Comparison of ENCODE assay signal across 14 mouse cellular contexts in genomic region chr17:66362287-66363016, GRCm38 (mm10).
DNase-seq lines count a peak whose midpoint lies in the region; ATAC-seq and TF ChIP-seq lines count a peak whose summit lies in the region.
"Had no signal": no experiment of that assay in that cellular context is flagged by ENCODE, and none has a peak within 500 bp of the region (broad histone marks: within the 10 kb centered on the region; RNA-seq: fewer than 3 reads in every experiment).

No protein-coding gene starts in this region.

- no peaks in the 10 kb centered on the region for H3K27me3 ChIP-seq in hindbrain, embryonic 14.5 days (ENCODE audit: control insufficient read depth, insufficient read depth, low read length)
- H3K27me3 ChIP-seq in hindbrain, embryonic 12.5 days, result no peaks in the 10 kb centered on the region
- H3K27me3 ChIP-seq in kidney, adult 2 months (replicated peaks; ENCODE audit: control insufficient read depth, insufficient read depth, low read length), result no peaks in the 10 kb centered on the region
- no peaks in the 10 kb centered on the region for H3K27me3 ChIP-seq in forebrain, embryonic 10.5 days (ENCODE audit: poor library complexity, severe bottlenecking)
- H3K27me3 ChIP-seq: embryonic facial prominence, embryonic 13.5 days; neural tube, embryonic 15.5 days had no signal

- ATAC-seq in hindbrain, embryonic 14.5 days (ENCODE audit: low FRiP score), result peak; percentile 34; the same call in 1 of the 2 replicates
- ATAC-seq in hindbrain, embryonic 12.5 days (ENCODE audit: low FRiP score), result no peak
- ATAC-seq: forebrain, embryonic 14.5 days had no signal

- H3K27ac ChIP-seq in hindbrain, embryonic 14.5 days, result peak overlapping the region; percentile 26; the same call in 1 of the 2 replicates
- no peak overlapping the region for H3K27ac ChIP-seq in hindbrain, embryonic 12.5 days
- peak overlapping the region; percentile 49 for H3K27ac ChIP-seq in kidney, adult 2 months (ENCODE audit: insufficient read depth, low read depth, low read length)
- H3K27ac ChIP-seq in forebrain, embryonic 10.5 days, result no peak overlapping the region
- H3K27ac ChIP-seq: embryonic facial prominence, embryonic 13.5 days; heart, embryonic 10.5 days; neural tube, embryonic 15.5 days had no signal

- no peak overlapping the region for H3K9ac ChIP-seq in hindbrain, embryonic 14.5 days
- no peak overlapping the region for H3K9ac ChIP-seq in hindbrain, embryonic 12.5 days
- H3K9ac ChIP-seq: embryonic facial prominence, embryonic 13.5 days; neural tube, embryonic 15.5 days had no signal

- H3K4me3 ChIP-seq in hindbrain, embryonic 14.5 days (replicated peaks; ENCODE audit: low read length), result no peak overlapping the region
- H3K4me3 ChIP-seq in hindbrain, embryonic 12.5 days, result no peak overlapping the region
- peak overlapping the region; percentile 51 for H3K4me3 ChIP-seq in kidney, adult 2 months (ENCODE audit: insufficient read depth, low read depth, low read length)
- H3K4me3 ChIP-seq in forebrain, embryonic 10.5 days, result no peak overlapping the region
- H3K4me3 ChIP-seq: embryonic facial prominence, embryonic 13.5 days; heart, embryonic 10.5 days; neural tube, embryonic 15.5 days had no signal

- no peak for TF ChIP-seq CTCF in kidney, adult 2 months (conservative IDR thresholded peaks at IDR 0.05; ENCODE audit: insufficient read depth, insufficient read length, low read depth, low read length)

- H3K36me3 ChIP-seq in hindbrain, embryonic 14.5 days (replicated peaks; ENCODE audit: control insufficient read depth, insufficient read depth), result peaks cover 48% of the 10 kb centered on the region
- peaks cover 62% of the 10 kb centered on the region for H3K36me3 ChIP-seq in hindbrain, embryonic 12.5 days
- H3K36me3 ChIP-seq in kidney, adult 2 months (ENCODE audit: control insufficient read depth, insufficient read depth, low read length), result no peaks in the 10 kb centered on the region
- peaks cover 99% of the 10 kb centered on the region for H3K36me3 ChIP-seq in forebrain, embryonic 10.5 days (replicated peaks)

- TF ChIP-seq POLR2A in kidney, adult 2 months (IDR thresholded peaks at IDR 0.05; ENCODE audit: low read depth, low read length), result no peak

- H3K4me1 ChIP-seq in hindbrain, embryonic 14.5 days (replicated peaks; ENCODE audit: control insufficient read depth, insufficient read depth, low read length), result no peaks in the 10 kb centered on the region
- no peaks in the 10 kb centered on the region for H3K4me1 ChIP-seq in hindbrain, embryonic 12.5 days
- peaks cover 12% of the 10 kb centered on the region for H3K4me1 ChIP-seq in kidney, adult 2 months (ENCODE audit: control insufficient read depth, insufficient read depth, low read length)
- peaks cover 28% of the 10 kb centered on the region for H3K4me1 ChIP-seq in forebrain, embryonic 10.5 days

- no peak for DNase-seq in hindbrain, embryonic 14.5 days (ENCODE audit: low spot score)
- peak; percentile 60 for DNase-seq in ES-CJ7 (ENCODE audit: low read depth, low spot score)
- DNase-seq in kidney, adult 2 months, result peak; percentile 43
- DNase-seq in kidney, postnatal 4 days, result peak; percentile 45 to 64
- DNase-seq in retina, embryonic 14.5 days (ENCODE audit: low spot score), result no peak
- DNase-seq in cerebellum, adult 9-11 months, result no peak
- DNase-seq in forebrain, embryonic 10.5 days (ENCODE audit: extremely low spot score, low spot score), result no peak
- DNase-seq: left cerebral cortex, postnatal 4 days; lung, adult 2 months had no signal

- 59% methylated on average over 15 of the region's 15 CpGs for WGBS in hindbrain, embryonic 14.5 days
- 75% methylated on average over 14 of the region's 15 CpGs for whole genome bisulfite sequencing in hindbrain, embryonic 12.5 days
- 43% methylated on average over 15 of the region's 15 CpGs for WGBS in kidney, adult 2 months
- 87% methylated on average over 15 of the region's 15 CpGs for WGBS in forebrain, embryonic 10.5 days

- H3K4me2 ChIP-seq in hindbrain, embryonic 14.5 days (replicated peaks), result no peak overlapping the region
- H3K4me2 ChIP-seq in hindbrain, embryonic 12.5 days (replicated peaks), result no peak overlapping the region
- H3K4me2 ChIP-seq: embryonic facial prominence, embryonic 13.5 days; neural tube, embryonic 15.5 days had no signal

- no peaks in the 10 kb centered on the region for H3K9me3 ChIP-seq in hindbrain, embryonic 14.5 days (ENCODE audit: control insufficient read depth, low read length)
- H3K9me3 ChIP-seq in hindbrain, embryonic 12.5 days (replicated peaks), result no peaks in the 10 kb centered on the region
- no peaks in the 10 kb centered on the region for H3K9me3 ChIP-seq in forebrain, embryonic 10.5 days
- H3K9me3 ChIP-seq: embryonic facial prominence, embryonic 13.5 days; heart, embryonic 10.5 days; neural tube, embryonic 15.5 days had no signal

Comparison
In these comparisons a context has a peak if more than half of its experiments do, and no peak if none do; other contexts are left out.
1. H3K27ac ChIP-seq: peak in hindbrain, embryonic 14.5 days (single experiment) and kidney, adult 2 months (single experiment); none in hindbrain, embryonic 12.5 days (single experiment) and forebrain, embryonic 10.5 days (single experiment).
2. DNase-seq: peak in ES-CJ7 (single experiment), kidney, adult 2 months (single experiment) and kidney, postnatal 4 days (2 of 2); none in hindbrain, embryonic 14.5 days (single experiment), retina, embryonic 14.5 days (single experiment), cerebellum, adult 9-11 months (single experiment) and forebrain, embryonic 10.5 days (single experiment).